8 mouse cellular contexts compared by ENCODE assay signal in genomic region chr5:150594649-150595339, GRCm38 (mm10). TPM values are rescaled to one million over a fixed set of nuclear protein-coding genes. Genes with fewer than 3 reads are reported as not detected.
DNase-seq lines count a peak whose midpoint lies in the region; ATAC-seq and TF ChIP-seq lines count a peak whose summit lies in the region.

No protein-coding gene starts in this region.

- H3K36me3 ChIP-seq in heart, adult 2 months (ENCODE audit: control insufficient read depth, insufficient read depth, low read length): no peaks in the 10 kb centered on the region
- peaks cover 0 to 17% of the 10 kb centered on the region in 2 experiments for H3K36me3 ChIP-seq in CH12.LX (replicated peaks in 1 of 2; ENCODE audit: control insufficient read depth in 1 of 2, insufficient read depth in 1 of 2, low read length in 1 of 2)
- no peaks in the 10 kb centered on the region for H3K36me3 ChIP-seq in embryonic facial prominence, embryonic 13.5 days
- no peaks in the 10 kb centered on the region for H3K36me3 ChIP-seq in intestine, embryonic 16.5 days (ENCODE audit: control insufficient read depth, insufficient read depth, low read length)
- H3K36me3 ChIP-seq in neural tube, embryonic 12.5 days: no peaks in the 10 kb centered on the region

- peak overlapping the region; percentile 68 for H3K4me2 ChIP-seq in CH12.LX (ENCODE audit: insufficient read depth, low read depth, poor library complexity, severe bottlenecking)
- H3K4me2 ChIP-seq in embryonic facial prominence, embryonic 13.5 days: peak overlapping the region; percentile 99
- H3K4me2 ChIP-seq in intestine, embryonic 16.5 days (ENCODE audit: low read depth, low read length): peak overlapping the region; percentile 100
- H3K4me2 ChIP-seq in neural tube, embryonic 12.5 days (replicated peaks): peak overlapping the region; percentile 100

- whole genome bisulfite sequencing in heart, adult 2 months: 12% methylated on average over 17 of the region's 17 CpGs
- 6% methylated on average over 17 of the region's 17 CpGs for WGBS in embryonic facial prominence, embryonic 13.5 days
- WGBS in intestine, embryonic 16.5 days: 9% methylated on average over 16 of the region's 17 CpGs
- WGBS in neural tube, embryonic 12.5 days: 8% methylated on average over 16 of the region's 17 CpGs

- TF ChIP-seq CTCF in heart, adult 2 months (IDR thresholded peaks at IDR 0.05): no peak
- no peak for TF ChIP-seq CTCF in CH12.LX (conservative IDR thresholded peaks at IDR 0.05 in 1 of 2, IDR thresholded peaks at IDR 0.05 in 1 of 2; ENCODE audit: low read depth in 2 of 2, low read length in 2 of 2)

- intact Hi-C loops in heart, adult 2 months (cut with DNase I): loop anchor here (5.0 kb wide), 1 partner anchor 72 kb away; the partner anchor contains the start of gene Brca2

- H3K4me3 ChIP-seq in heart, adult 2 months: peak overlapping the region; percentile 68
- H3K4me3 ChIP-seq in CH12.LX (replicated peaks in 1 of 3; ENCODE audit: low read depth in 2 of 3, low read length in 2 of 3, poor library complexity in 1 of 3): peak overlapping the region; percentile 81 to 95 (median 87)
- peak overlapping the region; percentile 80 for H3K4me3 ChIP-seq in embryonic facial prominence, embryonic 13.5 days
- peak overlapping the region; percentile 85 for H3K4me3 ChIP-seq in intestine, embryonic 16.5 days (ENCODE audit: low read length)
- H3K4me3 ChIP-seq in neural tube, embryonic 12.5 days: peak overlapping the region; percentile 77

- dilution Hi-C loops in CH12.LX (cut with MboI; ENCODE audit: extremely low pct_ligation_motif_present, extremely low pct_unique_long_range_greater_than_20kb, low sequenced_read_pairs): no loop called here

- no peaks in the 10 kb centered on the region for H3K79me2 ChIP-seq in heart, adult 2 months (replicated peaks; ENCODE audit: control insufficient read depth, insufficient read depth, low read length)
- H3K79me2 ChIP-seq in CH12.LX (replicated peaks; ENCODE audit: control insufficient read depth, extremely low read depth, insufficient read depth, poor library complexity, severe bottlenecking): peaks cover 15% of the 10 kb centered on the region

- 0 out of 2 replicates have a peak, but pooled peaks have one; percentile 39 for ATAC-seq in embryonic facial prominence, embryonic 13.5 days (ENCODE audit: insufficient number of reproducible peaks, insufficient read depth, low FRiP score, low TSS enrichment, low read depth)
- no peak; the same call in 1 of the 2 replicates for ATAC-seq in intestine, embryonic 16.5 days
- ATAC-seq in neural tube, embryonic 12.5 days (ENCODE audit: low FRiP score, low read depth): peak; percentile 75; the same call in 1 of the 2 replicates

- in situ Hi-C loops in CH12.LX (cut with MboI; ENCODE audit: low pct_ligation_motif_present, low pct_unique_long_range_greater_than_20kb, low sequenced_read_pairs): no loop called here

- no peak for TF ChIP-seq POLR2A in heart, adult 2 months (IDR thresholded peaks at IDR 0.05; ENCODE audit: insufficient read depth, low read depth, low read length)
- no peak; the same call in 1 of the 2 replicates for TF ChIP-seq POLR2A in CH12.LX (IDR thresholded peaks at IDR 0.05; ENCODE audit: low read depth, low read length)

- TF ChIP-seq EP300 in heart, adult 2 months (IDR thresholded peaks at IDR 0.05; ENCODE audit: insufficient read depth, low read depth, low read length): no peak
- no peak for TF ChIP-seq EP300 in CH12.LX (IDR thresholded peaks at IDR 0.05; ENCODE audit: low read length)

- no peaks in the 10 kb centered on the region for H3K27me3 ChIP-seq in heart, adult 2 months (ENCODE audit: control insufficient read depth, insufficient read depth, low read length)
- H3K27me3 ChIP-seq in CH12.LX (replicated peaks): no peaks in the 10 kb centered on the region
- H3K27me3 ChIP-seq in embryonic facial prominence, embryonic 13.5 days: peaks cover 57% of the 10 kb centered on the region
- H3K27me3 ChIP-seq in intestine, embryonic 16.5 days (replicated peaks; ENCODE audit: control insufficient read depth, insufficient read depth, low read length): no peaks in the 10 kb centered on the region; the same call in 1 of the 2 replicates
- peaks cover 43% of the 10 kb centered on the region for H3K27me3 ChIP-seq in neural tube, embryonic 12.5 days (replicated peaks)

- peak overlapping the region; percentile 40 for H3K9ac ChIP-seq in heart, adult 2 months (ENCODE audit: low read depth, low read length)
- H3K9ac ChIP-seq in CH12.LX (ENCODE audit: insufficient read depth, low read depth): peak overlapping the region; percentile 85
- peak overlapping the region; percentile 78 for H3K9ac ChIP-seq in embryonic facial prominence, embryonic 13.5 days
- H3K9ac ChIP-seq in intestine, embryonic 16.5 days (ENCODE audit: low read depth, low read length): peak overlapping the region; percentile 81
- H3K9ac ChIP-seq in neural tube, embryonic 12.5 days: peak overlapping the region; percentile 67

- H3K4me1 ChIP-seq in heart, adult 2 months (ENCODE audit: control insufficient read depth, insufficient read depth, low read length): no peaks in the 10 kb centered on the region; the same call in 1 of the 2 replicates
- H3K4me1 ChIP-seq in CH12.LX (ENCODE audit: control insufficient read depth in 1 of 2, insufficient read depth in 2 of 2): peaks cover 10 to 51% of the 10 kb centered on the region in 2 experiments
- H3K4me1 ChIP-seq in embryonic facial prominence, embryonic 13.5 days: peaks cover 23% of the 10 kb centered on the region
- peaks cover 12% of the 10 kb centered on the region for H3K4me1 ChIP-seq in intestine, embryonic 16.5 days (ENCODE audit: control insufficient read depth, insufficient read depth, low read length)
- peaks cover 23% of the 10 kb centered on the region for H3K4me1 ChIP-seq in neural tube, embryonic 12.5 days

- DNase-seq in heart, adult 2 months: no peak
- no peak for DNase-seq in heart, postnatal 4 days
- no peak for DNase-seq in CH12.LX (ENCODE audit: extremely low read depth)
- no peak for DNase-seq in thymus, postnatal 4 days
- no peak for DNase-seq in right cerebral cortex, adult 18-20 months

- no peak for TF ChIP-seq RAD21 in CH12.LX (IDR thresholded peaks at IDR 0.05; ENCODE audit: low read depth, low read length)

- peaks cover 3% of the 10 kb centered on the region for H3K9me3 ChIP-seq in CH12.LX (replicated peaks; ENCODE audit: low read length)
- H3K9me3 ChIP-seq in embryonic facial prominence, embryonic 13.5 days: no peaks in the 10 kb centered on the region
- H3K9me3 ChIP-seq in intestine, embryonic 16.5 days (ENCODE audit: control insufficient read depth, low read length): no peaks in the 10 kb centered on the region
- no peaks in the 10 kb centered on the region for H3K9me3 ChIP-seq in neural tube, embryonic 12.5 days

- H3K27ac ChIP-seq in heart, adult 2 months: peak overlapping the region; percentile 70
- peak overlapping the region; percentile 92 for H3K27ac ChIP-seq in CH12.LX (ENCODE audit: insufficient read depth, low read depth)
- H3K27ac ChIP-seq in embryonic facial prominence, embryonic 13.5 days: no peak overlapping the region
- H3K27ac ChIP-seq in intestine, embryonic 16.5 days (ENCODE audit: low read length): no peak overlapping the region
- no peak overlapping the region for H3K27ac ChIP-seq in neural tube, embryonic 12.5 days

TF ChIP-seq in CH12.LX, 34 proteins besides CTCF, POLR2A, EP300 and RAD21:
- TF ChIP-seq TCF12 (IDR thresholded peaks at IDR 0.05; ENCODE audit: low read depth, low read length) (no peak), JUND (conservative IDR thresholded peaks at IDR 0.05; ENCODE audit: low read depth, low read length) (no peak), ELF1 (IDR thresholded peaks at IDR 0.05; ENCODE audit: low read depth, low read length) (no peak), ZNF384 (IDR thresholded peaks at IDR 0.05; ENCODE audit: low read depth, low read length) (no peak), MEF2A (IDR thresholded peaks at IDR 0.05; ENCODE audit: borderline replicate concordance, low read depth, low read length) (peak; percentile 21; the same call in 1 of the 2 replicates), MXI1 (IDR thresholded peaks at IDR 0.05; ENCODE audit: low read depth, low read length) (0 out of 2 replicates have a peak, but pooled peaks have one; percentile 1), CHD1 (IDR thresholded peaks at IDR 0.05; ENCODE audit: low read depth, low read length) (peak; percentile 54; the same call in 1 of the 2 replicates), IRF4 (IDR thresholded peaks at IDR 0.05; ENCODE audit: low read depth, low read length) (no peak), SIN3A (IDR thresholded peaks at IDR 0.05; ENCODE audit: low read length) (peak; percentile 12; the same call in 1 of the 2 replicates), ZC3H11A (IDR thresholded peaks at IDR 0.05; ENCODE audit: low read depth, low read length) (no peak), MAX (IDR thresholded peaks at IDR 0.05; ENCODE audit: low read length) (0 out of 2 replicates have a peak, but pooled peaks have one; percentile 4), ZKSCAN1 (IDR thresholded peaks at IDR 0.05; ENCODE audit: borderline replicate concordance, low read depth, low read length) (no peak), RCOR1 (conservative IDR thresholded peaks at IDR 0.05; ENCODE audit: low read depth, low read length) (no peak), USF1 (IDR thresholded peaks at IDR 0.05; ENCODE audit: low read depth, low read length) (no peak), MAZ (IDR thresholded peaks at IDR 0.05; ENCODE audit: low read depth, low read length) (no peak), CHD2 (IDR thresholded peaks at IDR 0.05; ENCODE audit: low read length) (no peak), MAFK (IDR thresholded peaks at IDR 0.05; ENCODE audit: insufficient replicate concordance, low read length) (no peak), BHLHE40 (IDR thresholded peaks at IDR 0.05; ENCODE audit: low read depth, low read length) (no peak)

RNA-seq across cellular contexts. Expression of gene N4bp2l1, which starts 2.2 kb away (rescaled TPM):
- total RNA-seq in heart, adult 2 months (2021): 1 to 10 TPM; 2.5 to 3.1 TPM
- 2.7 and 4.7 TPM in 2 replicates for polyA plus RNA-seq in heart, adult 2 months (2012; rRNA removed)
- 1 to 10 TPM; 2.5 to 2.6 TPM for total RNA-seq in heart, postnatal 4 days (2021)
- 6.5 and 10.2 TPM in 2 replicates for total RNA-seq in CH12.LX (2012; rRNA removed)
- total RNA-seq in CH12.LX (2014; rRNA removed): 8.9 and 9.5 TPM in 2 replicates
- 16.4 and 18.6 TPM in 2 replicates for polyA plus RNA-seq in CH12.LX (2012; ENCODE audit: insufficient read length, low read depth)
- 4.9 and 6.1 TPM in 2 replicates for polyA plus RNA-seq in embryonic facial prominence, embryonic 13.5 days (2015; fragmentation: Nextera tagmentation; extraction: Ambion mirVana)
- 5.7 and 6.2 TPM in 2 replicates for polyA plus RNA-seq in intestine, embryonic 16.5 days (2015; fragmentation: Nextera tagmentation; extraction: Ambion mirVana)
- 4.6 and 4.9 TPM in 2 replicates for polyA plus RNA-seq in neural tube, embryonic 12.5 days (2016; fragmentation: Nextera tagmentation; extraction: Ambion mirVana)

Comparison
In these comparisons a context has a peak if more than half of its experiments do, and no peak if none do; other contexts are left out.
1. H3K27ac ChIP-seq: peak in heart, adult 2 months (single experiment) and CH12.LX (single experiment); none in embryonic facial prominence, embryonic 13.5 days (single experiment), intestine, embryonic 16.5 days (single experiment) and neural tube, embryonic 12.5 days (single experiment).
2. Peak in every context shown above with its lines, with median percentiles within 50 percentile points of each other: H3K4me3 ChIP-seq, H3K9ac ChIP-seq and H3K4me2 ChIP-seq.